Mouse (Mus musculus) Patski (cell line): ENCODE measurements around the gene Arih1. TPM values are rescaled to one million over a fixed set of nuclear protein-coding genes. Genes with fewer than 3 reads are reported as not detected.

Source experiments
- ATAC-seq: fragments of 100-300 bp; one replicate; pipeline ENCODE4 v1.8.0; 2021
- CTCF ChIA-PET: fragments of 350-600 bp; sonication (Branson Sonifier 250); formaldehyde crosslinking; loops from one replicate; lab custom pipeline; 2022; ENCODE audit warnings: inconsistent platforms; lab: Charles Lee
- POLR2A ChIA-PET: fragments of 350-600 bp; sonication (Branson Sonifier 250); formaldehyde crosslinking; loops from one replicate; lab custom pipeline; 2022; ENCODE audit warnings: antibody characterized with exemption, inconsistent platforms; lab: Charles Lee
- DNase-seq: peaks from one replicate; pipeline ENCODE4 v3.0.0-alpha.2; 2011; ENCODE audit warnings: low read depth, low spot score
- H3K27me3 ChIP-seq: fragments of 371-371 bp; one replicate; pipeline ENCODE4 v1.5.1; 2021
- CTCF ChIP-seq: fragments of 100-300 bp; IDR thresholded peaks from one replicate; pipeline ENCODE4 v1.5.1; 2021
- in situ Hi-C: fragments of 300-500 bp; cut with MboI; formaldehyde crosslinking; loops from 3 replicates; pipeline ENCODE4 v1.11.1; 2018; ENCODE audit warnings: low pct_unique_long_range_greater_than_20kb, mixed read lengths
- polyA plus RNA-seq: library from polyadenylated mRNA; unstranded; gene quantifications from one replicate; pipeline ENCODE4 v1.2.3, GENCODE M21; 2021

Arih1 gene
- polyA plus RNA-seq, 1 experiment from 2014 or later, result 74.4 TPM

GRCm38 (mm10) chr9:59339107-59339506 lies 147.3 kb downstream of the Arih1 start:
- ATAC-seq (no peak), DNase-seq (no peak)
- in situ Hi-C loops, result no loop called here
- CTCF ChIA-PET, result interaction anchor here (0.7 to 2.1 kb wide), 7 partner anchors 9 to 245 kb away, joined by 3 to 7 read pairs (median 3); partner anchors contain the start of gene Bbs4
- no peak for TF ChIP-seq CTCF
- POLR2A ChIA-PET, result interaction anchor here (1.5 kb wide), 1 partner anchor 14 kb away, joined by 6 read pairs; the partner anchor contains the start of gene Bbs4
- no peaks in the 10 kb centered on the region for H3K27me3 ChIP-seq

DNA sequence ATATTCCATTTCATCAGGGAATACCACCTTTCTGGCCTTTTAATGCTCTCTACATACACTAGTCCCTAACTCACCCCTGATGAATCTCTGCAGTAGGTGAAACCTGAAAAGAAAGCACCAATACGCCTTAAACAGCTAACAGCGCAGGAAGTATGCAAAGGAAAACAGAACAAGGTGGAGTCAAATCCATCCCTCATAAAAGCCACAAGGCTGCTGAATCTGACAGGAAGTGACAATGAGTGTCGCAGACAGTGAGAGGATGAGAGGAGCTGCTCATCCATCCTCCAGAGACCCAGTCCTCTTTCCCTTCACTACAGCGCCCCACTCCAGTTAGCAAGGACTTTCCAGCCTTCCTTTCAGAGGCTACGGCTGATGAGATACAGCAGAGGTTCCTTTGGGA lies 148.0 kb downstream of the Arih1 start:
- in situ Hi-C loops, result no loop called here
- ATAC-seq, result no peak
- H3K27me3 ChIP-seq, result no peaks in the 10 kb centered on the region
- TF ChIP-seq CTCF, result no peak
- POLR2A ChIA-PET, result interaction anchor here (1.5 kb wide), 1 partner anchor 15 kb away, joined by 6 read pairs; the partner anchor contains the start of gene Bbs4
- CTCF ChIA-PET, result interaction anchor here (1.9 to 2.1 kb wide), 2 partner anchors 15 to 246 kb away, joined by 6 to 7 read pairs; partner anchors contain the start of gene Bbs4
- DNase-seq, result no peak

Other genes with a start within 250 kb of the Arih1 start
- 32.6 TPM for gene Adpgk, start 195.1 kb downstream of the Arih1 start, polyA plus RNA-seq
- gene Bbs4, start 133.1 kb downstream of the Arih1 start, polyA plus RNA-seq, result 11.2 TPM
- gene Hexa, start 52.9 kb upstream of the Arih1 start, polyA plus RNA-seq, result 135 TPM
- 0.95 TPM for gene Tmem202, start 53.2 kb upstream of the Arih1 start, polyA plus RNA-seq
- gene Celf6, start 91.3 kb upstream of the Arih1 start, polyA plus RNA-seq, result not detected
- gene Parp6, start 130.7 kb upstream of the Arih1 start, polyA plus RNA-seq, result 25.2 TPM
- gene Pkm, start 169.8 kb upstream of the Arih1 start, polyA plus RNA-seq, result 2,279 TPM
- 3.5 TPM for gene Gramd2, start 193.5 kb upstream of the Arih1 start, polyA plus RNA-seq